Mouse (Mus musculus) gastrocnemius, postnatal 25 days (tissue): ENCODE measurements around the gene Cebpg. TPM values are rescaled to one million over a fixed set of nuclear protein-coding genes. Genes with fewer than 3 reads are reported as not detected.

Experiments
- DNase-seq: peaks from one replicate; pipeline ENCODE4 v3.0.0; 2022
- long read RNA-seq, 2 experiments: library from polyadenylated mRNA; stranded (forward); transcript quantifications; one replicate each; pipeline ENCODE4 v2.0.0; 2021
- total RNA-seq, 2 experiments: library from RNA; stranded (reverse); gene quantifications; 1 replicate in 1 of 2; 2 replicates in 1 of 2; pipeline ENCODE4 v1.2.3; 2021

Gene Cebpg
- 10 to 100 TPM; 31.7 to 35.8 TPM for total RNA-seq
- long read RNA-seq, experiment 1, full-length matches to known transcripts = 39 of 47 reads
- long read RNA-seq, experiment 1, partial matches to known transcripts = 0 of 47 reads
- long read RNA-seq, experiment 1, other reads (novel, unspliced or antisense) = 8 of 47 reads
- long read RNA-seq, experiment 2, full-length matches to known transcripts = 32 of 38 reads
- long read RNA-seq, experiment 2, partial matches to known transcripts = 0 of 38 reads
- long read RNA-seq, experiment 2, other reads (novel, unspliced or antisense) = 6 of 38 reads

GRCm38 (mm10) chr7:35056436-35056864 is at the start of gene Cebpg:
Gene Cebpg (minus strand): TSS chr7:35056573.
- DNase-seq = peak; percentile 97

- DNase-seq = no peak
These were observed 43.2 kb upstream of the Cebpg start for GRCm38 (mm10) chr7:35099528-35099927.

GRCm38 (mm10) chr7:35098777-35099176 is 42.4 kb upstream of the Cebpg start:
- no peak for DNase-seq

- no peak for DNase-seq
These were observed 38.8 kb upstream of the Cebpg start for GRCm38 (mm10) chr7:35094975-35095678.

- DNase-seq = no peak
These were observed 34.2 kb upstream of the Cebpg start for GRCm38 (mm10) chr7:35090550-35090949.

GRCm38 (mm10) chr7:35086271-35086861 is 30.0 kb upstream of the Cebpg start:
- no peak for DNase-seq

GRCm38 (mm10) chr7:35084565-35085360 is 28.4 kb upstream of the Cebpg start:
- DNase-seq = no peak

- no peak for DNase-seq
These were observed 25.2 kb upstream of the Cebpg start for GRCm38 (mm10) chr7:35081406-35082104.

GRCm38 (mm10) chr7:35080843-35081338 is 24.5 kb upstream of the Cebpg start:
- peak; percentile 62 for DNase-seq

GRCm38 (mm10) chr7:35076645-35077044 is 20.3 kb upstream of the Cebpg start:
- no peak for DNase-seq

GRCm38 (mm10) chr7:35066640-35067212 is 10.4 kb upstream of the Cebpg start:
- no peak for DNase-seq

- DNase-seq = no peak
These were observed 9.6 kb upstream of the Cebpg start for GRCm38 (mm10) chr7:35065958-35066357.

- peak; percentile 44 for DNase-seq
These were observed 8.2 kb upstream of the Cebpg start for GRCm38 (mm10) chr7:35064286-35065258.

GRCm38 (mm10) chr7:35059467-35059866 is 3.1 kb upstream of the Cebpg start:
- DNase-seq = no peak

GRCm38 (mm10) chr7:35058329-35058728 is 2.0 kb upstream of the Cebpg start:
- DNase-seq = no peak

GRCm38 (mm10) chr7:35057569-35057968 is 1.2 kb upstream of the Cebpg start:
- no peak for DNase-seq

- no peak for DNase-seq
These were observed 626 bp upstream of the Cebpg start for GRCm38 (mm10) chr7:35056999-35057398.

- no peak for DNase-seq
These were observed 546 bp downstream of the Cebpg start for GRCm38 (mm10) chr7:35055619-35056435.

GRCm38 (mm10) chr7:35054977-35055618 is 1.3 kb downstream of the Cebpg start:
- no peak for DNase-seq
